Mouse (Mus musculus) kidney, adult 9 months (tissue): ENCODE data around the gene Hivep3.

ENCODE experiments used
- DNase-seq: peaks from one replicate; pipeline ENCODE4 v3.0.0; 2022

The Hivep3 gene

DNA sequence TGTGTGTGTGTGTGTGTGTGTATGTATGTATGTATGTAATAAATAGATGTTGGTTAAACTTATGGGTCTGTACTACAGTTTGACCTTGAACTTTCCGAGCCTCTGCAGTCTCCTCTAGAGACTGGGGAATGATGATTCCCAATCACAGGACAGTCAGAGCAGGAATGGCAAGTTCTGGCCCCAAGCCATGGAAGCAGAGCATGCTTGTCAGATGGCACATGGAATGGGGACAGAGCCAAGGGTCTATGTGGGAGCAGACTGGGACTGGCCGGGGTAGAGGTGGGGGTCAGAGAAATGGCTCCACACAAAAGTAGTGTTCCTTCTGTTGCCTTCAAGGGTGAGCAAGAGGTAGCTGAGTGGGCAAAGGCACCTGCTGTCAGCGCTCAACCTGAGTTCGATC is 434.8 kb downstream of the Hivep3 start:
- DNase-seq, result no peak

DNA sequence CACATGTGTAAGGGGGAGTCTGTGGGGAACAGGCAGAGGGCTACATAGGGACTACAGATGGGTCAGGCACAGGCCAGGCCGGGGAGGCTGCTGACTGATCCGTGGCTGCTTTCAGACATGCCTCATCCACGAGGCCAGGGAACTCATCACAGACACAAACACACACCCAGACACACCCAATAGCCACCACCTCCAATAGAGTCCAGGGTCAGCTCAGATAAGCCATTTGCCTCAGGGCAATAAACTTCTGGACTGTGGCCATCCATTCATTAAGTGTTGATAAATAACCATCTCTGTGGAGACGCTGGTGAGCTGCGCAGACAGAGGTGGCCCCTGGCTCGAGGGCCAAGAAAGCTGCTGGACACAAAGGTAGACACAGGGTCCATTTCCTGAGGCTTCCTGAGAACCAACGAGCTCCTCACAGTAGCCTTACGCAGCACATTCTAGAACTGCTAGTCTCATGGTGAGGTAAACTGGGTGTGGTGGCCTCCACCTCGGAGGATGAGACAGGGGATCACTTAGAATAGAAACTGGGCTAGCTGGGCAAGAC is 436.9 kb downstream of the Hivep3 start:
- no peak for DNase-seq

DNA sequence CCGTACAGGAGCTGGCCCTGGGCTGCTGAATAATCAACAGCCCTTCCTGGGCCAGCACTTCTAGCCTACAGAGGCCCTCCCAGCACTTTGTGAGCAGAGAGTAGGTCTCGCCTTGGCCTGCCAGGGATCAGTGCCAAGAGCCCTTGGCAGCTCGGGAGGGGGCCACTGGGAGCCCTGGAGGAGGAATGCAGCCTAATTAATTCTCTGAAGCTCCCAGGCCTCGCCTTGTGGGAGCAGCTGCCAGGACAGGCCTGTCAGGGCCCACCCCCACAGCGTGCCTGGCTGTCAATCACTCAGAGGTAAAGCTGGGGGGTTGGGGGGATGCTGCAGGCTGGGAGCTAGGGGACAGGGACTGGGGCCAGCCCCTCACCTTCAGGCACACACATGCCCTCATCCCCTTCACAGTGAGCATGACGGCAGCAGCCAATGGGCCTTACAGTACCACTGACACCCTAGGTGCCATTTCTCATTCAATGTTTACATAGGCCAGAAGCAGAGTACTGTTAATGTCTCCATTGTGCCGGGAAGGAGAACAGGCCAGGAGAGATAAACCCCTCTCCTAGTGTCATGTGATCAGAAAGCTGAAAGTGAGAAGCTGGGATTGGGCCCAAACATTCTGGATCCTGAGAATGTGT is 438.6 kb downstream of the Hivep3 start:
- DNase-seq, result no peak

DNA sequence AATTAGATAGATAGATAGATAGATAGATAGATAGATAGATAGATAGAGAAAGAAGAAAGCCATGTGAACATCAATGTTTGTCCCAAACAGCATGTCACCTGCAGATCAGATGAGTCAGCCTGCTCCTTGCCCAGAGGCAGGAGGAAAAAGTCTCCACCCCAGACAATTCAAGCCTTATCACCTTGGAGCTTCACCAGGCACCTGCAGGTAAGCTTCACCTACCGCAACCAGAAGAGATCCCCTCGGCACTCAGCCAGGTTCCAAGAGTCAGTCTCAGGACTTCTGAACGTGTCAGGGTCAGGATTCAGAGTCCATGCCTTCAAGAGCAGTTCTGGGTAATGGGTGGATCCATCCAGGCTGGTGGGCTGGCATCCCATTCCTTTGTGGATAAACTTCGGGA is 445.5 kb downstream of the Hivep3 start:
- no peak for DNase-seq

DNA sequence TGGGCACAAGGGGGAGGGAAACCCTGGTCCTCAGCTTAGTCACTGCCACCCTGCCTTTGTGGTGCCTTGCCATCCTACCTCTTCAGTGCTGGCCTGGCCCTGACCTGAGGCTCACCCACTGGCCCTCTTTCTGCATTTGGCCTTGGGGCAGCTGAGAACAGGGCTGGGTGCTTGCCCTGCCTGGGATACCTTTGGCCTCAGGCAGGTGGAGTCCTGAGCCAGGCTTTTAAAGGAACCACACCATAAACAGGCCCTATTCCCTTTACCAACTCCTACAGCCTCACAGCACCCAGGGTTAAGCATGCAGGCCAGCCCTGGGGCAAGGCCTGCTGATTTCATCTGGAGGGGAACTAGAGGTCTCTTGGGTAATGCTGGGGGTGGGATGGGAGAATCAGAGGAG is 447.0 kb downstream of the Hivep3 start:
- no peak for DNase-seq

DNA sequence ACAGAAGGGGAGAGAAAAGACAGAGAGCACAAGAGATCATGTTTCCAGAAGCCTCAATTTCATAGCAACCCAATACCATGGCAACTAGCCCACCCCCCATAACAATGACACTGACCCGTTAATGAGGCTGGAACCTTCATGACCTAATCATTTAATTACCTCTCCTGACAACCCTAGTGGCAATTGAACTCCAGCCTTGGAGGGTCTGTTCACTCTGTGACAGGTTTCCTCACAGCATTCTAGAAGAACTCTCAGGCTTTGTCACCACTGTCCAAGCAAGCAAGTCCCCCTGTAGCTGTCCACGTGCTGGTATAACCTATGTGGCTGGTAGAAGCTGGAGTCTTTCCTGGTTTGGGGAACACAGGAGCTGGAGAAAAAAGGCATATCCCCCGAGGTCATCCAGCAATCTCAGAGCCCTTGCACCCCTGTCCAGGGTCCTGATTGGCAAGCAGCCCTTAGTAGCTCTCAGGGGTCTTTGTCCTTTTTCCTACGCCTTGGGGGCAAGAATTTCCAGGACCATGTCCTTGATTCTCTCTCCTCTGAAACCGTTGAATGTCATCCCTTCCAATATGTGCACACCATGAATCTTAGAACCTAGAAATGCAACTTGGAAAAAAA is 450.9 kb downstream of the Hivep3 start:
- no peak for DNase-seq

DNA sequence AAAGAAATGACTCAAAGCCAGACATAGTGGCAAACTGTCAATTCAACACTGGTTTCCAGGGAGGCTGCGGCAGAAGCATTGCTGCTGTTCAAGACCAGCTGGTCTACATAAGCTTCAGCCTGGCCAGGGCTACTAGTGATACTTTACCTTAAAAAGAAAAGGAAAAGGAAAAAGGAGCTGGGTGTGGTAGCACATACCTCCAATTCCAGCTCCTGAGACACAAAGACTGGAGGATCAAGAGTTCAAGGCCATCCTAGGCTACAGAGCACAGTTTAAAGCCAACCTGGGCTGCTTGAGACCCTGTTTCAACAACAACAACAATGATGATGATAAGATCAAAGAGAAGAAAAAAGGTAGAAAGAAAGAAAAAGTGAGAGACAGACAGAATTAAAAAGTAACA is 452.9 kb downstream of the Hivep3 start:
- no peak for DNase-seq

DNA sequence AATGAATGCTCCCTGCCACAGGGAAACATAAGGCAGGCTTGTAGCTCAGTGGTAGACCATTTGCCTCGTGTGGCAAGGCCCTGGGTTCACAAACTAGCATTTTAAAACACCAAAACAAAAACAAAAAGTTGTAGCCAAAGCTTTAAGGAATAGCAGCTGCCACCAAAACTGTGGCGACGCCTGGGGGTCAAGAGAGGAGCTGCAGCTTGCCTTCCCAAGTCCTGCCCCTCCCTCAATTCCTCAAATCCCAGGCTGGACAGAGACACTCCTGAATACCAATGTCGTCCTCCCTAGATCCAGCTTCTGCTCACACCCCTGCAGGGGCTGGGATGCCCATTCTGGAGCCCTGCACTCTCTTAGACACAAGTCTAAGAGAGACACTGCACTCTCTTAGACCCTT is 453.4 kb downstream of the Hivep3 start:
- DNase-seq, result no peak
